Mouse (Mus musculus): ENCODE results near the gene Ccr4.

DNA sequence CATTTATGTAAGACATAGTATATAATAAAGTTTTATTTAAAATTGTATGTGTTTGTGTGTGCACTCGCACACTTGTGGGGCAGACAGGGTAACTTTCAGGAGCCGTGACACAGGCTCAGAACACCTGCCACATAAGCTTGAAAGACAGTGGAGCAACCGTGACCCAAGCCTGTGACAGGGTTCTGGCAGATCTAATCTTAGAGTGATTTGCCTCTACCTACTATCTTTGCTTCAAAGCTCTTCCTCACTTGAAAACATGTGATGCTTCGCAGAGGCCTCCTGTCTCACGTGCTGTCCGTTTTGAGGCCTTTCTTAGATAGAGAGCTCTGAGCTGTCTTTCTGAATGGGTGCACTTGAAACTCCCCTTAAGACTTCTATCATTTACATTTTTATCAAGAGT lies 52.3 kb downstream of the Ccr4 start:
- TF ChIP-seq POLR2A (IDR thresholded peaks at IDR 0.05; ENCODE audit: insufficient read depth, low read length), result no peak
- no peak for TF ChIP-seq CTCF (IDR thresholded peaks at IDR 0.05; ENCODE audit: low read depth, low read length)
